Mouse (Mus musculus) thymus, postnatal 10 days (tissue): ENCODE measurements around the gene Tmem33.

Source experiments
- DNase-seq, 2 experiments: peaks; one replicate each; pipeline ENCODE4 v3.0.0; 2021; ENCODE audit warnings: low spot score in 2 of 2

The Tmem33 gene

GRCm38 (mm10) chr5:67255664-67256063 is 4.7 kb upstream of the Tmem33 start:
- no peak for DNase-seq

- DNase-seq: no peak
Measured at GRCm38 (mm10) chr5:67258473-67258872, 1.9 kb upstream of the Tmem33 start.

DNA sequence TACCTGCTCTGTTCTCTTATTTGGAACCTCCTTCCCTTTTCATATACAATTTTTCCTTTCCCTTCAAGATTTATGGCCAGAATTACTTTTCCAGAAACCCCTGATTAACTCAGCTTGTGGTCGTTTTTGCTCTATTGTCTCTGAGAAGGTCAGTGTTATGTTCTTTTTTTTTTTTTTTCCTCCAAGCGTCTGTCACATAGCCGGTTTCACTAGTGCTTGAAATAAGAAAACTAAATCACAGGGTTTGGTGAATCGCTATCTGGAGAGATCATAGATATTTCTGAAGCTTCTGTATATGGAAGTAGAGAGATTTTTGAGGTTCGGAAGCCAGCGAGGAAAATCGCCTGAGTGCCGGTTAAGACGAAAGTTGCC is 220 bp upstream of the Tmem33 start:
- no peak for DNase-seq

DNA sequence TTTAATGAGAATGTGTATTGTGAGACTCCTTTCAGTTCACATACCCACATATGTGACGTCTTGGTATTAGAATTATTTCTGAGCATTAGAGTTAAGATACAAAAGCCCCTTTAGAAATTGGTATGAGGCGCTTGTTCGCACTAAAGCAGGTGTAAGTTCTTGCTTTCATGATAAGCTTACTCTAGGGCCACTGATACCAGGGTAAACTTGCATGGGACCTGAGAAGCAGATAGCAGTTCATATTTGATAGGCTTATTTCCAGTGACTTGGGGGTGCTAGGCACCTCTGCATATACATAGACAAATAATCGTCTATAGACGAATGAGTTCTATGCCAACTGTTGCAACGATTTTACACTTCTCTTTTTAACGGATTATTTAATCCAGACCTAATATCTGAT is 2.6 kb downstream of the Tmem33 start:
- DNase-seq: no peak

- DNase-seq: no peak
Measured at GRCm38 (mm10) chr5:67266106-67266505, 5.7 kb downstream of the Tmem33 start.

- DNase-seq: no peak
Measured at GRCm38 (mm10) chr5:67269309-67269708, 8.9 kb downstream of the Tmem33 start.

GRCm38 (mm10) chr5:67279407-67279806 is 19.0 kb downstream of the Tmem33 start:
- no peak for DNase-seq

GRCm38 (mm10) chr5:67279840-67280239 is 19.5 kb downstream of the Tmem33 start:
- no peak for DNase-seq

DNA sequence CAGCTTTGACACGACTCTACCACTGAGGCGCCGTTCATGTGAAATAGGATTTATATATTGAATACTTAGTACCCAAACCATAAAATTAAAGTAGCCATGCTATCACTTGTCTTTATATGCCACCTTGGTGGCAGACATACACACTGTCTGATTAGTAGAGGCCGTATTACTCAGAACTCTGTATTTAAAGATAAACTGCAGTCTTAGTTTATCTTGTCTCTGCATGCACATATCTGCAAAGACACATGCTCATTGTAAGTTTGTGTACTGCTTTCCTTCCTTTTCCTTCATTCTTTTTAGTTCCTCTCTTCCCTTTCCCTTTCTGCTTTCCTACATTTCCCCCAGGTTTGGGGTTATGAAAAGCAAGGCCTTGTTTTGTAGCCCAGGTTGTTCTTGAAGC is 20.0 kb downstream of the Tmem33 start:
- no peak for DNase-seq

DNA sequence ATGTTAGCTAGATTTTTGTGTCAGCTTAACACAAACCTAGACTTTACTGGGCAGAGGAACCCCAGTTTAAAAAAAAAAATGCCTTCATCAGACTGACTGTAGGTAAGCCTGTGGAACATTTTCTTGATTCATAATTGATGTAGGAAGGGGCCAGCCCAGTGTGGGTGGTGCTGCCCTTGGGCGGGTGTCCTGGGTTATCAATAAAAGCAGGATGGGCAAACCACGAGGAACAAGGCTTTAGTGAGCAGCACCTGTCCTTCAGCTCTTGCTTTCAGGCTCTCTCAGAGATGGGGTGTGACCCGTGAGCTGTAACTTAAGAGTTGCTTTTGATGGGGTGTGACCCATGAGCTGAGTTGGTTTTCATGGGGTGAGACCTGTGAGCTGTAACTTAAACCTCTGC is 34.7 kb downstream of the Tmem33 start:
- no peak for DNase-seq

GRCm38 (mm10) chr5:67295682-67296081 is 35.3 kb downstream of the Tmem33 start:
- DNase-seq: no peak

- DNase-seq: no peak
Measured at GRCm38 (mm10) chr5:67296171-67296570, 35.8 kb downstream of the Tmem33 start.

- DNase-seq: no peak
Measured at GRCm38 (mm10) chr5:67297026-67297813, 36.9 kb downstream of the Tmem33 start.

- DNase-seq: no peak
Measured at GRCm38 (mm10) chr5:67299847-67300412, 39.6 kb downstream of the Tmem33 start.

GRCm38 (mm10) chr5:67300926-67301597 is 40.7 kb downstream of the Tmem33 start:
- no peak for DNase-seq

DNA sequence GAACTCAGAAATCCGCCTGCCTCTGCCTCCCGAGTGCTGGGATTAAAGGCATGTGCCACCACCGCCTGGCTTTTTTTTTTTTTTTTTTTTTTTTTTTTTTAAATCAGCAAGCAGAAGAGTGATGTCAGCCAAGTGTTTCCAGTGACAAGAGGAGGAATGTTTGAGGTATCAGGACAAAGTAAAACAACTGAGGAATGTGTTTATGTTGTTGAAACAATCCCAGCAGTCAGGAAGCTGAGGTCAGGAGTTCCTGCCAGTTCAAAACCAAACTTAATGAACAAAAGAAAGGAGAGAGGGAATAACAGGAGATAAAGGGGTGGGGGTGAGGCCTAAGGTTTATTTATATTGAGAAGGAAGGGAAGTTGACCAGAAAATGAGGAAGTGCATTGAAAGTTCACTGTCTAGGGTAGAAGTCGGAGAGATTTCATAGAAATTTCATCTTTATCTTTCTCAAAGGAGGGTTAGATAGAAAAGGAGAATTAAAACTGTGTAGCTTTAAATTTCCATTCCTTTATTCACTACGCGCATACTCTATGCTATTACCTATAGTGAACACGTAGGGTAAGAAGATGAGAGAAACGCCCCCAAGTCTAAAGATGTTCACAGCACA is 41.5 kb downstream of the Tmem33 start:
- no peak for DNase-seq

DNA sequence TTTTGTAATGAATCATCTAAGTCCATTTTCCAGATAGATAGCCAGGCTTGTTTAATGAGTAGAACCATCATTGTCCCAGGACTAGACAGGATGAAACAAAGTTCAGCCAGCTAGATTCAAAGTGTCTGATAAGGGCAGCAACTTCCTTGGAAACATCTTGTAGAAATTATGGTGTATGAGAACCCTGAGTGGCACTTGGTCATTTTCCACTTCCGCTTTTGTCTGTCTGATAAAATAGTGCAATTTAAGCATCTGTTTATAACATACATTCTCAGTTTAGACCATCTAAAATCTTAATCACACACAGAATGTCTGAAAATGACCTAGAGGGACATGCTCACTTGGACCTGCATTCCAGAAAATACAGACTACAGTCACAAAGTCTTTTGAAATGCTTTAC is 43.5 kb downstream of the Tmem33 start:
- DNase-seq: no peak

GRCm38 (mm10) chr5:67306698-67307521 is 46.5 kb downstream of the Tmem33 start, which contains the start of gene Slc30a9:
Gene Slc30a9 (plus strand): TSS chr5:67306955.
- DNase-seq: peak; percentile 80 to 91

- no peak for DNase-seq
Measured at GRCm38 (mm10) chr5:67307659-67308222, 47.4 kb downstream of the Tmem33 start.

GRCm38 (mm10) chr5:67311811-67312521 is 51.6 kb downstream of the Tmem33 start:
- DNase-seq: no peak

DNA sequence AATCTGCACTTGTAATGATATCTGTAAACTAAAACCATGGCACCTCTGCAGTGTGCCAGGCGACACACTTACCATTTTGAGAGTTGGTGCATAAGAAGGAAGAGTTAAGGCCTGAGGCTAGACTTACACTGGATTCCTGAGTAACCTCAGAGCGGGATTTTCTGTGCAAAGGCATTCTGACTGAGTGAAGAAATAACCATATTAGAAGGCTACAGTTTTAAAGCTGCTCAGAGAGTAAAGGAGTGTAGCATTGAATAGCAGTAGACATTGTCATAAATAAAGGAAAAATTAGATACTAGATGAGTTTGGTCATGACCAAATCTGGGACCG is 52.1 kb downstream of the Tmem33 start:
- DNase-seq: no peak
